Mouse (Mus musculus) embryonic fibroblast, embryonic 13.5 days (primary cell): ENCODE measurements around the gene Rom1. TPM values are rescaled to one million over a fixed set of nuclear protein-coding genes. Genes with fewer than 3 reads are reported as not detected.
A peak's percentile ranks its signal among the peaks of the same experiment; 100 is the strongest.

Source experiments
- H3K27ac ChIP-seq: 2 replicates; pipeline ENCODE4 v1.5.1; 2012; ENCODE audit warnings: low read length, control low read depth, inconsistent platforms; ENCODE audit not compliant: insufficient read depth
- H3K4me1 ChIP-seq: 2 replicates; pipeline ENCODE4 v1.6.1; 2011; ENCODE audit warnings: low read length; ENCODE audit not compliant: control insufficient read depth, insufficient read depth
- H3K4me3 ChIP-seq: 2 replicates; pipeline ENCODE4 v1.5.1; 2011; ENCODE audit warnings: mild to moderate bottlenecking, control low read depth, low read length; ENCODE audit not compliant: insufficient read depth
- CTCF ChIP-seq: IDR thresholded peaks from 2 replicates; pipeline ENCODE4 v1.5.1; 2011; ENCODE audit warnings: mild to moderate bottlenecking, control low read depth, low read length, moderate library complexity, borderline replicate concordance; ENCODE audit not compliant: insufficient read depth
- POLR2A ChIP-seq: IDR thresholded peaks from 2 replicates; pipeline ENCODE4 v1.6.1; 2011; ENCODE audit warnings: low read depth, mild to moderate bottlenecking, control low read depth, low read length, moderate library complexity
- polyA plus RNA-seq: library from polyadenylated mRNA; stranded (reverse); fragments of >200 nt; gene quantifications from 2 replicates; pipeline ENCODE4 v1.2.4, GENCODE M21; 2011; ENCODE audit warnings: low read depth; ENCODE audit not compliant: missing spikeins, insufficient read length

The Rom1 gene
- polyA plus RNA-seq, 1 experiment, result 2.7 TPM

DNA sequence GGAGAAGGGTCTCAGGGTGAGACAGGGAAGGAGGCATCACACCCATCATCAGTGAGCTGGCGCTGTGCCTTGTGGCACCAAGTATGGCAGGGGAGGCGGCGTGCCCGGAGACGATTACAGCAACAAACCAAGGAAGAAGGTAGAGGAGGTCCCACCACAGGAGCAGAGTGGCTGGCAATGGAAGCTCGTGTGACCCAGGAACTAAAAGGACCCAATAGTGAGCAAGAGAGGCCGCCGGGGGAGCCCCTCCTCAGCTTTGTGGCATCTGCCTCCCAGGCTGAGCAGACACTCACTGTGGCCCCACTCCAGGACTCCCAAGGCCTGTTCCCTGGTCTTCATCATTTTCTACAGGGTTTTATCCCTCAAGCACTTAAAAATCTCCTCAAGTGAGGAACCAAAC, 36.6 kb upstream of the Rom1 start:
- H3K4me3 ChIP-seq, result no peak overlapping the region
- peak overlapping the region; percentile 95 for H3K27ac ChIP-seq
- peak; percentile 41; the same call in 1 of the 2 replicates for TF ChIP-seq POLR2A
- no peak for TF ChIP-seq CTCF
- peaks cover 5% of the 10 kb centered on the region for H3K4me1 ChIP-seq

DNA sequence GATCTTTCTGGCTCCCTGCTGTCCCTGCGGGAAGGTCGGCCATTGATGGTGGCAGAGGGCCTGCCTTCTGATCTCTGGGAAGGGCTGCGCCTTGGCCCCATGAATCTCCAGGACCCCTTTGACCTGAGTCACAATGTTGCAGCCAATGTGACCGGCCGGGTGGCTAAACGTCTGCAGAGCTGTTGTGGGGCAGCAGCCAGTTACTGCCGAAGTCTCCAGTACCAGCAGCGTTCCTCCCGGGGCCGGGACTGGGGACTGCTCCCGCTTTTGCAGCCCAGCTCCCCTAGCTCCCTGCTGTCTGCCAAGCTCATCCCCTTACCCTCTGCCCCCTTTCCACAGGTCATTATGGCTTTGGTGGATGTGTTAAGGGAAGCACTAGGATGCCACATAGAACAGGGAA, 35.9 kb upstream of the Rom1 start:
- H3K27ac ChIP-seq, result no peak overlapping the region
- no peak overlapping the region for H3K4me3 ChIP-seq
- TF ChIP-seq CTCF (no peak), POLR2A (no peak)
- peaks cover 5% of the 10 kb centered on the region for H3K4me1 ChIP-seq

DNA sequence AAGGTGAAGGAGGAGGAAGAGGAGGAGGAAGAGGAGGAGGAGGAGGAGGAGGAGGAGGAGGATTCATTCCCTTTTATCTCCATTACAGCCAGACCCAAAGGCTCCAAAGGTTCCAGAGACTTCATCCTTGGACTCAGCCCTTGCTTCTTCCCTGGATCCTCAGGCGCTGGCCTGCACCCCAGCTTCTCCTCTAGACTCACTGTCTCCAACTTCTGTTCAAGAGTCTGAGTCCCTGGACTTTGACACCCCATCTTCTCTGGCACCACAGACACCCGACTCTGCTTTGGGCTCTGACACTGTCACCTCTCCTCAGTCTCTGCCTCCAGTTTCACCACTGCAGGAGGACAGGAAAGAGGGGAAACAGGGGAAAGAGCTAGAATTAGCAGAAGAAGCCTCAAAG, 33.1 kb upstream of the Rom1 start:
- Histone ChIP-seq H3K4me3 (no peak overlapping the region), H3K27ac (no peak overlapping the region), H3K4me1 (peaks cover 5% of the 10 kb centered on the region)
- no peak for TF ChIP-seq POLR2A

DNA sequence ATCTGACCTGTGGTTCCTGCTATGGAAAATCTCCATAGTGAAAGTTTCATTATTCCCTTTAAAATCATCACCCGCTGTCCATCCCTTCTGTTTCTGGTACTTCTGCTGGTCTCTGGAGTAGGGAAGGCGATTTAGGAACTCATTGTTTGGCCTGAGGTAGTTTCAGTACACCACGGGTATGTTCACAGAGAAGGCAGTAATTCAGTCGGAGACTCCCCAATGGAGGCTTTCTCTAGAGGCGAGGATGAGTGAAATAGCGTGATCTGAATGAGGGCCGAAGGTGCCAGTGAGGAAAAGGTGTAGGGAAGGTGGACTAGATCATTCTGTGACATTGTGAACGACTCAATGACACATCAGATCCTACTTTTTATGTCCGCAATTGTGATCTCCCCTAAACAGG, 25.0 kb upstream of the Rom1 start:
- Histone ChIP-seq H3K27ac (peak overlapping the region; percentile 70), H3K4me3 (peak overlapping the region; percentile 96), H3K4me1 (0 out of 2 replicates have a peak, but pooled peaks cover 2% of the 10 kb centered on the region)
- TF ChIP-seq POLR2A (no peak), CTCF (no peak)

DNA sequence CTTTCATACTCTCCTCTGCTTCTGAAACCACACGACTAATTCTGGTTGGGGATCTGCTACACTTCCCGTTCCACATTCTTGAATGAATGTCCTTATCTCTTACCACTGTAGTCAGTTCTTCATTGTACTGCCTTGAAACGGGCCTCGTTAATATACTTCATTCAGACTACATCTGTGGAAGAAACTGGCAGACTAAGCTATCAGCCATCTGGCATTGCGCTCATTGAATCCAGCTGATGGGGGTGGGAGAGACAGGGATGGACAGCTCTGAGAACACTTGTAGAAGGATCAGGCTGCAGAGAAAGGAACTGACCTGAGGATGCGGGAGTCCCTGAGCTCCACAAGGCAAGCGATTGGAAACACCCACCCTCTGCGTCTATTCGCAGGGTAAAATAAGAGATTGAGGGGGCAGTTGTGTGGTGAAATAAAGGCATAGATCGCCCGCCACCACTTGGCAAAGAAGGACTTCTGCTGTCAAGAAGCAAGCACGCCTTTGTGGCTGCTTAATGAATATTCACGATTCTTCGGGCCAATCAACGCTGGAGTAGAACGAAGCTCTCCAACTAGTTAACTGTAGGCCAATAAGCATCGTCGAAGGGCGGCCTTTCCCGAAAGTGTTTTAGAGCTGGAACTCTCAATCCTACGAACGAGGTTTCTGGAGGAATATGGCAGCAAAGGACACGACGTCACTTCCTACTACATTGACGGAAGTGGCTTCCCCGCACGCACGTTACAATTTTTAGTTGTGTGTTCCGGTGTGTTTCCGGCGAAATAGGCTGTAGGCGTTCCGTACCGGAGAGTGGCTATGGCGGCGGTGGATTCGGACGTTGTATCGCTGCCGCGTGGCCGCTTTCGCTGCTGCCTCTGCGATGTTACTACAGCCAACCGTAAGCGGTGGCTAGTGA, 24.2 kb upstream of the Rom1 start, which contains the start of gene Tut1:
Gene Tut1, plus strand, starts transcription at position 713 of the 905 bp plus-strand sequence.
- H3K4me3 ChIP-seq, result peak within 1 kb of the TSS; percentile 96
- no peak for TF ChIP-seq CTCF
- TF ChIP-seq POLR2A, result peak; percentile 85
- peak within 1 kb of the TSS; percentile 70 for H3K27ac ChIP-seq
- 0 out of 2 replicates have a peak, but pooled peaks cover 2% of the 10 kb centered on the region for H3K4me1 ChIP-seq

DNA sequence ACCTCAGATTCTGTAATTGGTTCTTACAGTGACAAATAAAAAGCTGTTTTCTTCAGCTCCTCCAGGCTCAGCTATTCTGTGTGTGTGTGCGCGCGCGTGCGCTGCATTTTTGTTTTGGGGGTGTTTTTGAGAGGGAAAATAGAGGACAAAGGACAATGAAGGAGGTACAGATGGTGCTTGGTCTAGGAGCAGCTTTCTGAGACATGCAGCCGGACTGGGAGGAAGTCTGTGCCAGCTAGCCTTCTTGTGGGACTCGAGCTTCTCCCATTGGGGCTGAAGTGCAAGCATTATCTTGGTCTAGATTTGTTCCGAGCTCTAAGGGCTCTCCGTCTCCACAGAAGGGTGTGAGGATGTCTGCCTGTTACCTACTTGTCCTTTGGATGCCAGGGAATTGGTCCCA, 23.1 kb upstream of the Rom1 start:
- TF ChIP-seq CTCF (no peak), POLR2A (no peak)
- Histone ChIP-seq H3K27ac (no peak overlapping the region), H3K4me3 (no peak overlapping the region), H3K4me1 (0 out of 2 replicates have a peak, but pooled peaks cover 2% of the 10 kb centered on the region)

DNA sequence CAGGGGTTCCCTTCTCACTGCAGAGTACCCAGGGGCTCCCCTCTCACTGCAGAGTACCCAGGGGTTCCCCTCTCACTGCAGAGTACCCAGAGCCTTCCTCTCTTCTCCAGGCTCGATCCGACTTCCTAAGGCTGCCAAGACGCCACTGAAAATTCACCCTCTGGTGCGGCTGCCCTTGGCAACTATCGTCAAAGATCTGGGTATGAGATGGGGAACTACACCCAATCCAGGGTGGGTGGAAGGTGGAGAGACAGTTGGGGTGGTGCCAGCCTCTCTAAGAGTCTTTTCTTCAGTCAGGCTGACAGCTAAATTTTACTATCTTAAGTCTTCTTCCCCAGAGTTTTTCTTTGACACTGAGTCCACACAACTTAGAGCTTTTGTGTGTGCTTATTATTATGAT, 21.0 kb upstream of the Rom1 start:
- H3K4me1 ChIP-seq, result peaks cover 2% of the 10 kb centered on the region; the same call in 1 of the 2 replicates
- TF ChIP-seq CTCF, result no peak
- TF ChIP-seq POLR2A, result no peak

DNA sequence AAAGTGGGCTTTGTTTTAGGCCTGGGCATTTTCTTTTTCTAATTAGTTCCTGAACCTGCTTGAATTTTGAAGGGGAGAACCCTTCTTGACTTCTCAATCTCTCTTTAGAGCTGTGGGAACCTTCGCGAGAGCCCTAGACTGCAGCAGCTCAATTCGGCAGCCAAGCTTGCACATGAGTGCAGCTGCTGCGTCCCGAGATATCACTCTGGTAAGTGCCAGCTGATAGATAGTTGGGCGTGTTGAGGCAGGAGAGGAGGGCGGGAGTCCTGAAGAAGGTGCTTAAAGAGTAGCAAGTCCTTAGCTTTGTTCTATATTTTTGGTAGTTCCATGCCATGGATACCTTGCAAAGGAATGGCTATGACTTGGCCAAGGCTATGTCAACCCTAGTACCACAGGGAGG, 17.8 kb upstream of the Rom1 start:
- Histone ChIP-seq H3K4me3 (no peak overlapping the region), H3K4me1 (peaks cover 2% of the 10 kb centered on the region; the same call in 1 of the 2 replicates), H3K27ac (no peak overlapping the region)
- TF ChIP-seq POLR2A (no peak), CTCF (no peak)

More for the DNA sequence above, 21.0 kb upstream of the Rom1 start:
- Histone ChIP-seq H3K27ac (no peak overlapping the region), H3K4me3 (no peak overlapping the region)

DNA sequence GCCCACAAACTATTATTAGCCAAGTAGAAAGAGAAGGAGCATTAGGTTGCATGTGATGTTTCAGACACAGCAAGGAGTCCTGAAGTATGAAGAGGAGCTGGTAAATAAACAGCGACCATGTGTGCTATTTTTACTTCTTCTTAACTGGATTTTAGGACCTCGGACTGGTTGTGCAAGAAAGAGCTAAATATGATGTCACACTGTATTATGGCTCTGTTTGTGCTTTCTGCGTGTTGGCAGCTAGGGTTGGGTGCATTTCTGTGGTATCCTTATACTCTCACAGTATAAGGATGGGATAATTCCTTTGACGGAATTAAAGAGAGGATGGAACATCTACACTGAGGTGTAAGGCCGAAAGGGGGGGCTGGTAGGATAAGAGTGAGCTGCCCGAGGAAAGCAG, 16.1 kb upstream of the Rom1 start:
- Histone ChIP-seq H3K4me1 (peaks cover 6% of the 10 kb centered on the region), H3K27ac (no peak overlapping the region; the same call in 1 of the 2 replicates), H3K4me3 (peak overlapping the region; percentile 34)
- TF ChIP-seq POLR2A (no peak), CTCF (no peak)

DNA sequence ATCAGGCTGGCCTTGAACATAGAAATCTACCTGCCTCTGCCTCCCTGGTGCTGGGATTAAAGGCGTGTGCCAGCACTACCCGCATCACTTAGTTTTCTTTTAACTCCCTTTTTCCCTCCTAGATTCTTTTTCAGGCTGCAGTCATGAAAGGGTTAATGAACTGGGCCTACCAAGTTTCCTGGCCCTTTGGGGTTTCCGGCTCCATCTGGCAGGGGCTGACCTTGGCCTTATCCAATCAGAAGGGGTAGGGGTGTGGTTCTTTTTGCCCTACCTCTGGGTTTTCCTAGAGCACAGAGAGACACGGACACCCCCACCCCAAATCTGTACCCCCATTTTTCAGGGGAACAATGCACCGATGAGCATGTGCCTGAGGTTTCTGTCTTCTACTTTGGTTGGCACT, 15.6 kb upstream of the Rom1 start:
- Histone ChIP-seq H3K4me1 (peaks cover 6% of the 10 kb centered on the region), H3K4me3 (peak overlapping the region; percentile 34), H3K27ac (no peak overlapping the region; the same call in 1 of the 2 replicates)
- TF ChIP-seq CTCF (no peak), POLR2A (no peak)
